Mouse (Mus musculus): Measurements from ENCODE around the gene Olfr672.
"Not testable (repeated sequence)": the region's sequence is repeated elsewhere in the genome, so short reads cannot be mapped to it uniquely, and the experiment has no call there.

GRCm38 (mm10) chr7:105033836-105034235 is 32.0 kb upstream of the Olfr672 start:
- TF ChIP-seq GATA1, TAL1 (IDR thresholded peaks at IDR 0.05; ENCODE audit: low read length): not testable (repeated sequence)

All from erythroblast, embryonic 14.5 days (primary cell).